Mouse (Mus musculus): ENCODE measurements around the gene Pin1rt1.

The Pin1rt1 gene

DNA sequence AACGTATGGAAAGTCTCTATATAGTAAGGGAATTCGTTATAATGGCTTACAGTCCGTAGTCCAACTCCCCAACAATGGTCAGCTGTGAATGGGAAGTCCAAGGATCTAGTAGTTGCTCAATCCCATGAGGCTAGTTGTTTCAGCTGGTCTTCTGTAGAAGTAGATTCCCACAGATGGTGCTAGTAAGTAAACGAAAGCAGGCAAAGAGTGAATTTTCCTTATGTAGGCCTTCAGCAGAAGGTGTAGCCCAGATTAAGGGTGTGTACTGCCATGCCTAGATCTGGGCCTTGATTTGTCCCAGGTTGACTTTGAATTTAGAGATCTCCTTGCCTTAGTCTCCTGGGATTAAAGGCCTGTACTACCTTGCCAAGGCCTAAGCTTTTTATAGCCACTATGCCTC, at the start of gene Pin1rt1:
Gene Pin1rt1 (minus strand): TSS at position 101 of the 400 bp plus-strand sequence.
- no peak for DNase-seq (ENCODE audit: low read depth)

GRCm38 (mm10) chr2:104764018-104764417, 47.8 kb upstream of the Pin1rt1 start:
- DNase-seq (ENCODE audit: low read depth), result peak; percentile 29

- peak; percentile 61 for DNase-seq (ENCODE audit: low read depth)
These were observed 47.0 kb upstream of the Pin1rt1 start for GRCm38 (mm10) chr2:104763134-104763703.

DNA sequence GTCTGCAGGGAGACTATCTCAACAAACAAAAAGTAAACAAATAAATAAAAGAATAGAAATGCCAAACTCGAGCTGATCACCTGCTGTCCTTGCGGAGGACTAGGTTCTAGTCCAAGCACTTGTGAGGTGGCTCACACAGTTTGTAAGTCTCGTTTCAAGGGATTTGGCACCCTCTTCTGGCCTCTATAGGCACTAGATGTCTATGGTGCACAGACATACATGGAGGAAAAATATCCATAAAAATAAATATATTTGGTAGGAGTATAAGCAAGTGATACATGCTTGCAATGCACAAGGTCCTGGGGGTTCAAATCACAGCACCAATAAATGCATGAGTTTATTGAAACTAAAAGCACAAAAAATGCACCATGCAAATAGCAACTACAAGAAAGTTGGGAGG, 34.4 kb upstream of the Pin1rt1 start:
- DNase-seq (ENCODE audit: low read depth), result peak; percentile 73

DNA sequence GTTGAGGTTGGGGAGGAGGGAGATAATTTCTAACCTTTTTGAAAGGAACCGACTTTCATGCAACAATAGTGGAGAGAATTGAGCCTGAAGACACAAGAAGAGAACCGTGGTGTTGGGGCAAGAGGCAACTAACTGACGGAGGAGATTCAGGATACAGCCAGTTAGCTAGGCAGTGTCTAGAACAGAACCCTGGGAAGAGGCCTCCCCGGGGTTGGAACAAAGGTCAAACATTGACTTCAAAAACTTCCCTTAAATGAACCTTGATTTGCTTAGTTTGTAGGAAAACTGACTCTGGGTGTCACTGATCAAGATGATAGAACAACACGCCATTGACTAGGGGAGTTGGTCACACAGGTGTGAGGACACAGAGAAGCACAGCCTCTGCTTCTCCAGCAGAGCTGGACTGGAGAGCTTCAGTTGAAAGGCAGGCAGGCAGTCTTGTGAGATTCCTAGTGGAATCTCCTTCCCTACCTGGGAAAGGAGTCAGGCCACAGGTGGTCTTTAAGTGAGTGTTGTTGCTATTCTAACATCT, 32.5 kb upstream of the Pin1rt1 start:
- DNase-seq (ENCODE audit: low read depth), result no peak

- DNase-seq (ENCODE audit: low read depth), result no peak
These were observed 30.1 kb upstream of the Pin1rt1 start for GRCm38 (mm10) chr2:104746251-104746650.

GRCm38 (mm10) chr2:104743971-104744370, 27.8 kb upstream of the Pin1rt1 start:
- no peak for DNase-seq (ENCODE audit: low read depth)

DNA sequence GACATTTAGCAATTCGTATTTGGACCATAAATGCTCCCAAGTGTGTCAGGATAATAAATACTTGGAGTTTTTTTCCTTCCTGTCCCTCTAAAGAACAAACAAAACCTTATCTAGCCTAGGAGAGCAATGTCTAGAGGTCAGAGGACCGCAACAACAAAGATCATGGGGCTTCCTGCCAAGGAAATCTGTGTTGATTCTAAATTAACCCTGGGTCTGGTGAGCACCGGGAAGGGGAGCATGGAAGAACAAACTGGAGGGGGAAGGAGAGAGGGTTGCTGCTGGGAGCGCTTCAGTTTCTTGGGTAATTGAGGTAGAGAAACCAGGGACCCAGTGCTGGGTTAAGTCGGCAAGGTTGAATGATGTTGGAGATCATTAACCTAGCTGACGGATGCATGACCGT, 27.0 kb upstream of the Pin1rt1 start:
- DNase-seq (ENCODE audit: low read depth), result no peak

- peak; percentile 92 for DNase-seq (ENCODE audit: low read depth)
These were observed 26.5 kb upstream of the Pin1rt1 start, which contains the start of gene Depdc7 for GRCm38 (mm10) chr2:104742741-104743064. TSS of gene Depdc7 (minus strand) at chr2:104742878.

- no peak for DNase-seq (ENCODE audit: low read depth)
These were observed 25.9 kb upstream of the Pin1rt1 start for GRCm38 (mm10) chr2:104741896-104742740.

GRCm38 (mm10) chr2:104741015-104741758, 25.0 kb upstream of the Pin1rt1 start:
- DNase-seq (ENCODE audit: low read depth), result no peak

DNA sequence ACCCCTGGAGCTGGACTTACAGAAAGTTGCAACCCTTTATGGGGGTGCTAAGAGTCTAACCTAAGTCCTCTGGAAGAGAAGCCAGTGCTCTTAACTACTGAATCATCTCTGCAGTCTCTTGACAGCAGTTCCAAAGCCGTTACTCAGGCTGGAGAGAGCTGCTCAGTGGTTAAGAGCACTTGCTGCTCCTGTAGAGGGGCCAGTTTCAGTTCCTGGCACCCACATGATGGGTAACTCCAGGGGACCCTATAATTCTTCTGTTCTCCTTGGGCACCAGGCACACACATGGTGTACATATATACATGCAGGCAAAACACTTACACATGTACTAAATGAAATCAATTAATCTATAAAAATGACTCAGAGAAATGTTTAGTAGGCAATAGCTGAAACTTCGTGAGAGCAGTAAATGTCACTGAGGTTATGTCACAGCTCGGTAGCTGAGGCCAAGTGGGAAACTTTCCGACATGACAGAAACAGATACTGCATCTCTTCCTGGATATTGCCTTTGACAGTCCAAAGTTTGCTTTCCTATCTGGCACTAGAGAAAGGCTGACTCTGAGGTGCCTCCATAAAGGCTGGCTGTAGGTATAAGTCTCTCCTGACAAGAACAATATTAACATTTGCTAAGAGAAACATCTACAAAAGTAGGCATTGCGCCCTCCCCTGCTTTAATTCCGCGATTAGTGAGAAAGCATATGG, 24.2 kb upstream of the Pin1rt1 start:
- no peak for DNase-seq (ENCODE audit: low read depth)

DNA sequence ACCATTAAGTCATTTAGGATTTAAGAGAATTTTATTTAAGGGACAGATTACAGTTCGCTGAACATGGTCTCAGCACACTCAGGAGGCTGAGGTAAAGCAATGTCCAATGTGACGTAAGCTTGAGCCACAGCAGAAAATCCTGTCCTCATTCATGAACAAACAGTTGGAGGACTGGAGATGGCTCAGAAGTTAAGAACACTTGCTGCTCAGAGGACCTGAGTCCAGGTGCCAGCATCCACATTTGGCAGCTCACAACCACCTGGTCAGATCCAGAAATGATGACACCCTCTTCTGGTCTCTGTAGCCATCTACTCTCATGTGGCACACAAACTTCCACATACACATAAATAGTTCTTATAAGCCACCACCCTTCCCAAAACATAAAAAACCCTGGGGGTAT, 23.5 kb upstream of the Pin1rt1 start:
- no peak for DNase-seq (ENCODE audit: low read depth)

- no peak for DNase-seq (ENCODE audit: low read depth)
These were observed 20.1 kb upstream of the Pin1rt1 start for GRCm38 (mm10) chr2:104736241-104736640.

GRCm38 (mm10) chr2:104732562-104733256, 16.5 kb upstream of the Pin1rt1 start:
- peak; percentile 56 for DNase-seq (ENCODE audit: low read depth)

GRCm38 (mm10) chr2:104732033-104732444, 15.9 kb upstream of the Pin1rt1 start:
- DNase-seq (ENCODE audit: low read depth), result peak; percentile 59

- no peak for DNase-seq (ENCODE audit: low read depth)
These were observed 11.2 kb upstream of the Pin1rt1 start for GRCm38 (mm10) chr2:104727369-104727768.

- DNase-seq (ENCODE audit: low read depth), result no peak
These were observed 5.8 kb upstream of the Pin1rt1 start for GRCm38 (mm10) chr2:104722021-104722420.

GRCm38 (mm10) chr2:104717827-104718226, 1.6 kb upstream of the Pin1rt1 start:
- DNase-seq (ENCODE audit: low read depth), result peak; percentile 14

- peak; percentile 71 for DNase-seq (ENCODE audit: low read depth)
These were observed 1.1 kb upstream of the Pin1rt1 start for GRCm38 (mm10) chr2:104717231-104717735.

DNA sequence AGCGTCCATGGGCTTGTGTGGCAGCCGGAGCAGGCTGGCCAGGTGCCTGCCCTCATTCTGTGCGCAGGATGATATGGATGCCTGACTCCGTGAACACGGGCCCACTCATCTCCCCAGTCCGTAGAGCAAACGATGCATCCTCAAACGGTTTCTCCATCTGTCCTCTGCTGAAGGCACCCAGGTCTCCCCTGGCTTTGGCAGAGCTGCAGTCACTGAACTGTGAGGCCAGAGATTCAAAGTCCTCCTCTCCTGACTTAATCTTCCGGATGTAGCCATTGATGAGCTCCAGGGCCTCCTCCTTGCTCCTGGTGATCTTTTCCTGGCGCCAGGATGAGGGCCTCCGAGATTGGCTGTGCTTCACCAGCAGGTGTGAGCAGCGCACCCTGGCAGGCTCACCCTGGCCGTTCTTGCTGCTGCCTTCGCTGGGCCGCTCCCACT, 1.9 kb downstream of the Pin1rt1 start:
- DNase-seq (ENCODE audit: low read depth), result no peak

Data from NIH3T3 (cell line).